Mouse (Mus musculus) small intestine, adult 2 months (tissue): ENCODE measurements at regions not wholly inside any gene's neighbourhood (a gene's known extent, or its start where the extent isn't known, plus 50 kb on each side); places are given as distances from the start of the nearest gene placed in this dataset.

Experiments used
- H3K27ac ChIP-seq: fragments of 200-500 bp; 2 replicates; pipeline ENCODE4 v1.5.1; 2012; ENCODE audit warnings: low read depth, low read length, control low read depth, inconsistent platforms; ENCODE audit not compliant: insufficient read depth
- H3K27me3 ChIP-seq: fragments of 200-500 bp; 2 replicates; pipeline ENCODE4 v1.6.1; 2012; ENCODE audit warnings: mild to moderate bottlenecking, moderate library complexity, low read length, inconsistent platforms; ENCODE audit not compliant: control insufficient read depth, insufficient read depth
- H3K36me3 ChIP-seq: fragments of 200-500 bp; 2 replicates; pipeline ENCODE4 v1.6.1; 2012; ENCODE audit warnings: mild to moderate bottlenecking, low read length, control low read depth, inconsistent platforms; ENCODE audit not compliant: control insufficient read depth, insufficient read depth
- H3K4me1 ChIP-seq: fragments of 200-500 bp; 2 replicates; pipeline ENCODE4 v1.6.1; 2012; ENCODE audit warnings: low read length, inconsistent platforms, mixed read lengths; ENCODE audit not compliant: control insufficient read depth, insufficient read depth, insufficient read length
- H3K4me3 ChIP-seq: fragments of 200-500 bp; 2 replicates; pipeline ENCODE4 v1.5.1; 2012; ENCODE audit warnings: low read depth, mild to moderate bottlenecking, control low read depth, inconsistent platforms, low read length, moderate library complexity
- CTCF ChIP-seq: fragments of 200-500 bp; IDR thresholded peaks from 2 replicates; pipeline ENCODE4 v1.5.1; 2012; ENCODE audit warnings: low read depth, mild to moderate bottlenecking, control low read depth, inconsistent platforms, low read length, moderate library complexity, mixed read lengths; ENCODE audit not compliant: insufficient replicate concordance, insufficient read length; ENCODE audit errors: extremely low read depth
- POLR2A ChIP-seq: fragments of 200-500 bp; IDR thresholded peaks from 2 replicates; pipeline ENCODE4 v1.6.1; 2012; ENCODE audit warnings: low read depth, mild to moderate bottlenecking, control low read depth, inconsistent platforms, low read length, moderate library complexity
- WGBS: fragments of 180-500 bp; shearing (Covaris S2); methylation state at CpG from one replicate; pipeline ENCODE4 v1.1.7; 2018; 5-methylcytosine and 5-hydroxymethylcytosine counted together

- TF ChIP-seq POLR2A (no peak), CTCF (no peak)
- Histone ChIP-seq H3K27me3 (no peaks in the 10 kb centered on the region), H3K36me3 (no peaks in the 10 kb centered on the region), H3K4me1 (no peaks in the 10 kb centered on the region), H3K27ac (no peak overlapping the region), H3K4me3 (no peak overlapping the region)
- 79% methylated on average over 4 of the region's 4 CpGs for WGBS
These were observed 354.1 kb upstream of the Tmem161b start for GRCm38 (mm10) chr13:83867831-83868473.

DNA sequence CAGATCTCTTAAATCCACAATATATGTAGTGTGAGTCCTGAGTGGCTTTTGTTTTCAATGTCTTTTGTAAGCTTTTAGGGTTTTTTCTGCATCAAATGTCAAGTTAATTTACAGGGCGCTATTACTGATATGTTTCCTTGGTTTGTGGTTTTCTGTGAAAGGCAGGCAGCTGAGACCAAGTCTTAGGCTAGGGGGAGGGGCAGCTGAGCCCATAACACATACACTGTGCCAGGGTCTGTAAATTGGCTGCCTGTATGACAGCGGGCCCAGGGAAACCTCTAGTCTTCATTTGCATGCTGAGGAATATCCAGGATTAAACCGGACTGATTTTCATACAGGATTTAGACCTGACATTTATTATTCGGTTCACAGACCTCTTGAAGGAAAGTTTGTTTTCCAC is 353.2 kb upstream of the Tmem161b start:
- Histone ChIP-seq H3K27me3 (no peaks in the 10 kb centered on the region), H3K36me3 (no peaks in the 10 kb centered on the region), H3K27ac (no peak overlapping the region), H3K4me1 (no peaks in the 10 kb centered on the region), H3K4me3 (no peak overlapping the region)
- 67% methylated on average over 4 of the region's 4 CpGs for WGBS
- no peak for TF ChIP-seq CTCF

DNA sequence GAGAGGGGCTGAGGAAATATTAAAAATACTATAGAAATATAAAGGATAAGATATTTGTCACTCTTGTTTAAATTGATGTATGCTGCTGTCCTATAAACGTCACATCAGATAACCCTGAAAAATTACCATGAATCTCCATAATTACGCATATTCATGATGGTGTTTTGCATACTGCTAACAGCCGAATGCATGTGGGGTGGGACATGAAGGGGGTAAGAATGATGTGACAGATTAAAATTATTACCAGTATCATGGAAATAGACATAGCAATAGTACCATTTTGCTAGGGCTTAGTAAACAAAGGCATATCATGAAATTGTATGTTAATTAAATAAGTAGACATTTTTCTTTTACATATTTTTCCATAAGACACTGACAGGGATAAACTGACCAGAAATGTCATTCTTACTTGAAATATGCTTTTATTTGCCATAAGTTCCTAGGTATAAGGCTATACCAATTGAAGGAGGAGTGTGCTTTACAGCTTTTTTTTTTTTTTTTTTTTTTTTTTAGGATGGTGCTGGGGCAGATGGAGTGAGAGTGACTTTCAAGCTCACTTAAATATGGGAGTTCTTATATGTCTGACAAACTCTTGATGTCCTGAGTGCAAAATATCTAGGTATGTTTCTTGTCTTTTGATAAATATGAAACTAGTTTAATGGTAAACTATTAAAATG is 349.8 kb upstream of the Tmem161b start:
- 66% methylated on average over 3 of the region's 3 CpGs for WGBS
- no peak for TF ChIP-seq CTCF
- no peak overlapping the region for H3K4me3 ChIP-seq

DNA sequence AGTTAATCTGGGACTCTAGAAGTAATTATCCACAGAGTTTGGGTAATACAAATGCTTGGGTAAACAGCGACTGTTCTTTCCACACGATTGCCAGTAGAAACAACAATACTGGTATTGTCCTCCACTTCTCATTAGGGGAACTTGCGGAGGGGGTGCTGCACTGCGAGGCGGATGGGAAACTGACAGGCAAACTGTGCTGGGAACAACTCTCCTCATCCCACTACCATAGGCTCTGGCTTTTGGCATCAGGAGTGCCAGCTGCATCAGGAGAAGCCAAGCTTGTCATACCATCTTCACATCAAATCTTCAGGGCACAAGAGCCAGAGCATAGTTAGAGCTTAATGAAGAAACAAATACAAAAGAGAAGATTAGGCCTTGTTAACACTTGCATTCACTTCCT is 349.2 kb upstream of the Tmem161b start:
- Histone ChIP-seq H3K36me3 (no peaks in the 10 kb centered on the region), H3K4me1 (no peaks in the 10 kb centered on the region), H3K27ac (no peak overlapping the region), H3K27me3 (no peaks in the 10 kb centered on the region), H3K4me3 (no peak overlapping the region)
- no peak for TF ChIP-seq POLR2A
- no peak for TF ChIP-seq CTCF
- WGBS, result 24% methylated on average over 5 of the region's 5 CpGs

More for the DNA sequence above, 349.8 kb upstream of the Tmem161b start:
- Histone ChIP-seq H3K27ac (no peak overlapping the region), H3K4me1 (no peaks in the 10 kb centered on the region), H3K27me3 (no peaks in the 10 kb centered on the region), H3K36me3 (no peaks in the 10 kb centered on the region)

GRCm38 (mm10) chr13:83879561-83879960 is 342.5 kb upstream of the Tmem161b start:
- no peaks in the 10 kb centered on the region for H3K27me3 ChIP-seq
- 72% methylated on average over 2 of the region's 2 CpGs for WGBS
- no peaks in the 10 kb centered on the region for H3K4me1 ChIP-seq
- H3K27ac ChIP-seq, result no peak overlapping the region
- TF ChIP-seq POLR2A (no peak), CTCF (no peak)
- no peak overlapping the region for H3K4me3 ChIP-seq
- no peaks in the 10 kb centered on the region for H3K36me3 ChIP-seq

- Histone ChIP-seq H3K36me3 (no peaks in the 10 kb centered on the region), H3K27ac (no peak overlapping the region), H3K27me3 (no peaks in the 10 kb centered on the region), H3K4me1 (no peaks in the 10 kb centered on the region), H3K4me3 (no peak overlapping the region)
- 76% methylated on average over 2 of the region's 2 CpGs for WGBS
- TF ChIP-seq CTCF, result no peak
- TF ChIP-seq POLR2A, result no peak
These were observed 341.8 kb upstream of the Tmem161b start for GRCm38 (mm10) chr13:83880305-83880704.

GRCm38 (mm10) chr13:83880772-83881171 is 341.3 kb upstream of the Tmem161b start:
- Histone ChIP-seq H3K27ac (no peak overlapping the region), H3K36me3 (no peaks in the 10 kb centered on the region), H3K4me3 (no peak overlapping the region), H3K4me1 (no peaks in the 10 kb centered on the region), H3K27me3 (no peaks in the 10 kb centered on the region)
- 85% methylated on average over 2 of the region's 2 CpGs for WGBS
- no peak for TF ChIP-seq POLR2A
- no peak for TF ChIP-seq CTCF

- no peaks in the 10 kb centered on the region for H3K27me3 ChIP-seq
- no peak overlapping the region for H3K27ac ChIP-seq
- no peak for TF ChIP-seq POLR2A
- no peak for TF ChIP-seq CTCF
- 58% methylated on average over 1 of the region's 1 CpGs for WGBS
- no peak overlapping the region for H3K4me3 ChIP-seq
- no peaks in the 10 kb centered on the region for H3K36me3 ChIP-seq
- H3K4me1 ChIP-seq, result no peaks in the 10 kb centered on the region
These were observed 339.3 kb upstream of the Tmem161b start for GRCm38 (mm10) chr13:83882839-83883238.
